8 mouse cellular contexts compared by ENCODE assay signal in the genomic region with DNA sequence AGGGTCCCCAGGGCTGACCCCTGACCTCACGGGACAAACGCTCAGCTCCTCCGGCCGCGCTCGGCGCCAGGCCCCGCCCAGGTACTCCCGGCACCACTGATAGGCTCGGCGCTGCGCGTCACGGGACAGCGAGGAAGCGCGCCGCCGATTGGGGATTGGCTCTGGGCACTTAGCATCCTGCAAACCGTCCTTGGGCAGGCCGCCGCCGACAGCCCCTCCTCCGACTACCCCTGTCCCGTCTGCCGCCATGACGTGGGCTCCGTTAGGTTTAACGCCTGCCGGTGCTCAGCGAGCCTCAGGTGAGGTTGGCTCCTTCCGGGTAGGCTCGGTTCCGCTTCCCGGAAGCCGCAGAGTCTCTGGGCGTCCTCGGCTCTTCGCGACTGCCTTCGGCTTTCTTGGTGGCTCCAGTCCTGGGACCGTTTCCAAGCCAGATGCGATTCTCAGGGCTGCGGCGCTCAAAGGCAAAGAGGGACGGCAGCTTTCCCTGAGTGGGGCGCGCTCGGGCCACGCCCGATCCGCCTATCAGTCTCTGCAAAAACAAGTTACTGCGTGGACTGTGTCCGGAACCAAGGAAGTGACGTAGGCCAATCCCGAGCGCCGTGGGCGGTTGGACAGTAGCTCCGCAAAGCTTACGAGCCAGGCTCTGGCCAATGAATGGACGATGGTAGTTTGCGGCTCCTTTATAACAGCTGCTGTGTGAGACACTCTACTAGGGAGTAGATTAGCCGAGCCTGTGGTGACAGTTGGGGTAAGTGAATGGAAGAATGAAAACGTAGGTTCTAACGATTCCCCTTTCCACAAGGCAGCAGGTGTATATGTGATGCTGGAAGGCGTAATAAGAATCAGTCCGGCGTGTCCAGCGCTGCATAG. TPM values are rescaled to one million over a fixed set of nuclear protein-coding genes. Genes with fewer than 3 reads are reported as not detected.
DNase-seq lines count a peak whose midpoint lies in the region; ATAC-seq lines count a peak whose summit lies in the region.

A gene (plus strand): TSS at position 238 of the 870 bp plus-strand sequence.
A gene (minus strand): TSS at position 345 of the 870 bp plus-strand sequence.
A gene (minus strand): TSS at position 557 of the 870 bp plus-strand sequence.

- peak within 1 kb of the TSS; percentile 75 for H3K4me3 ChIP-seq in hindbrain, embryonic 12.5 days

- H3K9ac ChIP-seq in hindbrain, embryonic 12.5 days: peak within 1 kb of the TSS; percentile 82

- peaks cover 22% of the 10 kb centered on the region for H3K4me1 ChIP-seq in hindbrain, embryonic 12.5 days

- H3K27ac ChIP-seq in hindbrain, embryonic 12.5 days: peak within 1 kb of the TSS; percentile 96

- no peaks in the 10 kb centered on the region for H3K9me3 ChIP-seq in hindbrain, embryonic 12.5 days (replicated peaks)

- H3K27me3 ChIP-seq in hindbrain, embryonic 12.5 days: no peaks in the 10 kb centered on the region

- H3K4me2 ChIP-seq in hindbrain, embryonic 12.5 days (replicated peaks): peak within 1 kb of the TSS; percentile 92

- H3K36me3 ChIP-seq in hindbrain, embryonic 12.5 days: peaks cover 26% of the 10 kb centered on the region

- under 1% methylated on average over 70 of the region's 70 CpGs for WGBS in hindbrain, embryonic 12.5 days

- peak; percentile 95 for ATAC-seq in hindbrain, embryonic 12.5 days (ENCODE audit: low FRiP score)

- DNase-seq in NIH3T3 (ENCODE audit: low read depth): peak; percentile 97
- DNase-seq in cerebellum, postnatal 10 days: peak; percentile 95 to 96
- DNase-seq in frontal cortex, postnatal 10 days (ENCODE audit: low spot score in 2 of 2): peak; percentile 90
- DNase-seq in layer of hippocampus, postnatal 14 days (ENCODE audit: low spot score in 2 of 2): peak; percentile 91 to 95
- peak; percentile 89 for DNase-seq in lung, postnatal 14 days
- peak; percentile 87 for DNase-seq in retina, adult 2 months (ENCODE audit: low read depth, low spot score)
- peak; percentile 89 to 95 for DNase-seq in thymus, postnatal 36 days

RNA-seq across cellular contexts. Expression of the first gene that starts in this region (rescaled TPM):
- 4.1 and 4.6 TPM in 2 replicates for polyA plus RNA-seq in hindbrain, embryonic 12.5 days (2016; fragmentation: Nextera tagmentation; extraction: Ambion mirVana)
- total RNA-seq in layer of hippocampus, postnatal 14 days (2021): 1 to 10 TPM; 2.7 to 2.9 TPM

RNA-seq across cellular contexts. Expression of the second gene that starts in this region (rescaled TPM):
- polyA plus RNA-seq in hindbrain, embryonic 12.5 days (2016; fragmentation: Nextera tagmentation; extraction: Ambion mirVana): not detected in 2 replicates
- total RNA-seq in layer of hippocampus, postnatal 14 days (2021): not detected

RNA-seq across cellular contexts. Expression of the third gene that starts in this region (rescaled TPM):
- 67.4 and 72.0 TPM in 2 replicates for polyA plus RNA-seq in hindbrain, embryonic 12.5 days (2016; fragmentation: Nextera tagmentation; extraction: Ambion mirVana)
- total RNA-seq in layer of hippocampus, postnatal 14 days (2021): 10 to 100 TPM; 44.3 to 50.0 TPM

Comparison
In these comparisons a context has a peak if more than half of its experiments do, and no peak if none do; other contexts are left out.
1. Peak in every context shown above with its lines: DNase-seq, ATAC-seq, H3K4me3 ChIP-seq and H3K27ac ChIP-seq.